ENCODE assay signal across 26 mouse cellular contexts in genomic region chr1:89042081-89042480, GRCm38 (mm10). TPM values are rescaled to one million over a fixed set of nuclear protein-coding genes. Genes with fewer than 3 reads are reported as not detected.
A peak's percentile ranks its signal among the peaks of the same experiment; 100 is the strongest.
DNase-seq lines count a peak whose midpoint lies in the region; ATAC-seq lines count a peak whose summit lies in the region.
"Had no signal": no experiment of that assay in that cellular context is flagged by ENCODE, and none has a peak within 500 bp of the region (broad histone marks: within the 10 kb centered on the region; RNA-seq: fewer than 3 reads in every experiment).

No protein-coding gene starts in this region.

- 61% methylated on average over 4 of the region's 4 CpGs for WGBS in lung, embryonic 15.5 days
- WGBS in heart, embryonic 16.5 days, result 69% methylated on average over 4 of the region's 4 CpGs

- no peaks in the 10 kb centered on the region for H3K27me3 ChIP-seq in lung, embryonic 15.5 days
- H3K27me3 ChIP-seq in heart, embryonic 16.5 days (ENCODE audit: control insufficient read depth, insufficient read depth, low read length), result no peaks in the 10 kb centered on the region
- H3K27me3 ChIP-seq: CH12.LX; forebrain, embryonic 15.5 days; heart, embryonic 13.5 days; hindbrain, embryonic 12.5 days; limb, embryonic 15.5 days; midbrain, embryonic 12.5 days; neural tube, embryonic 15.5 days; Patski; stomach, embryonic 15.5 days had no signal

- H3K9ac ChIP-seq in lung, embryonic 15.5 days, result no peak overlapping the region
- no peak overlapping the region for H3K9ac ChIP-seq in heart, embryonic 16.5 days (ENCODE audit: low read length)
- H3K9ac ChIP-seq: forebrain, embryonic 15.5 days; heart, embryonic 13.5 days; hindbrain, embryonic 12.5 days; limb, embryonic 15.5 days; midbrain, embryonic 12.5 days; neural tube, embryonic 15.5 days; stomach, embryonic 15.5 days had no signal

- no peak for ATAC-seq in lung, embryonic 15.5 days (ENCODE audit: borderline replicate concordance, extremely low read depth, low FRiP score, low TSS enrichment)
- no peak for ATAC-seq in heart, embryonic 16.5 days (replicated peaks; ENCODE audit: extremely low read depth, insufficient read depth, low FRiP score)
- ATAC-seq: forebrain, embryonic 15.5 days had no signal

- H3K9me3 ChIP-seq in lung, embryonic 15.5 days, result no peaks in the 10 kb centered on the region
- no peaks in the 10 kb centered on the region; the same call in 1 of the 2 replicates for H3K9me3 ChIP-seq in heart, embryonic 16.5 days (replicated peaks; ENCODE audit: control insufficient read depth, low read length)
- H3K9me3 ChIP-seq: embryonic facial prominence, embryonic 10.5 days; forebrain, embryonic 15.5 days; heart, embryonic 13.5 days; hindbrain, embryonic 12.5 days; limb, embryonic 15.5 days; neural tube, embryonic 15.5 days; stomach, embryonic 15.5 days had no signal

- intact Hi-C loops in heart, postnatal 36 days (cut with DNase I), result no loop called here

- H3K4me3 ChIP-seq in lung, embryonic 15.5 days, result no peak overlapping the region
- H3K4me3 ChIP-seq in heart, embryonic 16.5 days (ENCODE audit: low read length), result no peak overlapping the region
- H3K4me3 ChIP-seq: embryonic facial prominence, embryonic 10.5 days; forebrain, embryonic 15.5 days; heart, embryonic 13.5 days; hindbrain, embryonic 12.5 days; limb, embryonic 15.5 days; midbrain, embryonic 12.5 days; neural tube, embryonic 15.5 days; stomach, embryonic 15.5 days had no signal

- DNase-seq in heart, adult 8-10 months (ENCODE audit: low spot score), result peak; percentile 38
- DNase-seq in heart, postnatal 4 days, result no peak
- no peak for DNase-seq in lung, postnatal 10 days
- peak; percentile 17 to 23 for DNase-seq in heart, postnatal 36 days
- DNase-seq in urinary bladder, postnatal 25 days (ENCODE audit: low spot score), result no peak
- DNase-seq: adrenal gland, postnatal 36 days; B cell, adult 2 months; cerebellum, adult 11 months; cerebellum, postnatal 10 days; gastrocnemius, postnatal 25 days; kidney, adult 8-10 months; right cerebral cortex, adult 18-20 months; thymus, postnatal 25 days had no signal

- peak overlapping the region; percentile 50 for H3K27ac ChIP-seq in lung, embryonic 15.5 days
- peak overlapping the region; percentile 58 for H3K27ac ChIP-seq in heart, embryonic 16.5 days (ENCODE audit: low read length)
- H3K27ac ChIP-seq: forebrain, embryonic 15.5 days; hindbrain, embryonic 12.5 days; limb, embryonic 15.5 days; midbrain, embryonic 12.5 days; neural tube, embryonic 15.5 days had no signal

- peaks cover 7% of the 10 kb centered on the region; the same call in 1 of the 2 replicates for H3K4me1 ChIP-seq in lung, embryonic 15.5 days
- H3K4me1 ChIP-seq in heart, embryonic 16.5 days (ENCODE audit: control insufficient read depth, insufficient read depth, low read length), result no peaks in the 10 kb centered on the region
- H3K4me1 ChIP-seq: stomach, embryonic 15.5 days had no signal

- H3K4me2 ChIP-seq in lung, embryonic 15.5 days, result no peak overlapping the region
- no peak overlapping the region for H3K4me2 ChIP-seq in heart, embryonic 16.5 days (ENCODE audit: low read depth, low read length)
- H3K4me2 ChIP-seq: forebrain, embryonic 15.5 days; heart, embryonic 13.5 days; hindbrain, embryonic 12.5 days; limb, embryonic 15.5 days; midbrain, embryonic 12.5 days; neural tube, embryonic 15.5 days; stomach, embryonic 15.5 days had no signal

- no peaks in the 10 kb centered on the region for H3K36me3 ChIP-seq in lung, embryonic 15.5 days
- H3K36me3 ChIP-seq in heart, embryonic 16.5 days (ENCODE audit: control insufficient read depth, insufficient read depth), result no peaks in the 10 kb centered on the region
- H3K36me3 ChIP-seq: embryonic facial prominence, embryonic 10.5 days; forebrain, embryonic 15.5 days; G1E; heart, embryonic 13.5 days; hindbrain, embryonic 12.5 days; limb, embryonic 15.5 days; midbrain, embryonic 12.5 days; neural tube, embryonic 15.5 days; stomach, embryonic 15.5 days had no signal

RNA-seq across cellular contexts. Expression of gene Sh3bp4, which starts 28.1 kb away (rescaled TPM):
- 10 to 100 TPM in 2 of 4 experiments, 1 to 10 TPM in 2; 7.2 to 13.4 (median 9.7) TPM for total RNA-seq in heart, adult 8-10 months (2022)
- total RNA-seq in heart, postnatal 4 days (2021), result 10 to 100 TPM; 43.5 to 45.3 TPM
- 25.2 and 27.1 TPM in 2 replicates for polyA plus RNA-seq in lung, embryonic 15.5 days (2015; fragmentation: Nextera tagmentation; extraction: Ambion mirVana)
- polyA plus RNA-seq in heart, embryonic 16.5 days (2015; fragmentation: Nextera tagmentation; extraction: Ambion mirVana), result 19.2 and 25.0 TPM in 2 replicates
- 10 to 100 TPM; 11.3 to 11.8 TPM for total RNA-seq in heart, postnatal 36 days (2021)
- total RNA-seq: CH12.LX, G1E had no signal
- polyA plus RNA-seq: G1E had no signal

Comparison
In these comparisons a context has a peak if more than half of its experiments do, and no peak if none do; other contexts are left out.
1. DNase-seq: peak in heart, adult 8-10 months (single experiment) and heart, postnatal 36 days (2 of 2); none in heart, postnatal 4 days (single experiment), lung, postnatal 10 days (single experiment) and urinary bladder, postnatal 25 days (single experiment).